Mouse (Mus musculus): ENCODE data around the gene Poc1b. TPM values are rescaled to one million over a fixed set of nuclear protein-coding genes. Genes with fewer than 3 reads are reported as not detected.

Gene Poc1b
- polyA plus RNA-seq, 1 experiment = 0.49 TPM

DNA sequence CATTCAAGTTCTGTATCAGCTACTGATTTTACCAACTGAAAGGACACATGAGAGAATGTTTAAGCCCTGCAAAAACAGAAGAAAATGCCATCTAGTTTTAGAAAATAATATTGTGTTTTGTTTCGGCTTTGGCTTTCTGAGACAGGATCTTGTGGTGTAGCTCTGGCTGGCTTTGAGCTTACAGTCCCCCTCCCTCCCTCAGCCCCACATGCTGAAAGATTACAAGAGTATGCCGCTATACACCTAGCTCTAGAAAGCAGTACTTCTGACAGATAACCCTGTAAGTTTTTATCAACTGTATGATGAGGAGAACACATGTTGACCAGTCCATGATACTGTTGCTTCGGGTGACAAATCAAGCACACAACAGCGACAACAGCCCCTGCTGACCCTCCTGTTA lies 12.6 kb downstream of the Poc1b start:
- TF ChIP-seq GATA1 (IDR thresholded peaks at IDR 0.05; ENCODE audit: low read length) (no peak), TAL1 (IDR thresholded peaks at IDR 0.05; ENCODE audit: low read length) (no peak)

DNA sequence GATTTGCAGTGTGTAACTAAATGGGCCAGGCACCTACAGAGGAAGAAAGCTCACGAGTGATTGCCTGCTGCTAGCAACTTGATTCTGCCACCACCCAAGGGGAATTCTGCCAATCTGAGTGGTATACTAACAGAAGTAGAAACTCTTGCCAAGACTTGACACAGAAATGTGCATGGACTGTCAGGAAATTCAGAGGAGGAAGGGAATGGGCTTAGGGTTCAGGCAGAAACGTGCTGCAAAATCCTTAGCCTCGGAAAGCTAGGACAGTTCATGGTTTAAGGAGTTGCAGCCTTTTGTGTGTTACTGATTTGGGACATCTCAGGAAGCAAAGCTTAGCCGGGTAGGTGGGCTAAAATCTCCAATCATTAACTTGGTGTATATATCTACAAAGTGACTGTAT lies 19.4 kb downstream of the Poc1b start, which contains the start of gene Phxr2:
Gene Phxr2, minus strand, starts transcription at position 101 of the 400 bp plus-strand sequence.
- Histone ChIP-seq H3K9me3 (ENCODE audit: control insufficient read depth, low read length) (no peaks in the 10 kb centered on the region), H3K36me3 (ENCODE audit: control insufficient read depth) (peaks cover 19% of the 10 kb centered on the region), H3K4me1 (ENCODE audit: control insufficient read depth) (no peaks in the 10 kb centered on the region), H3K27me3 (ENCODE audit: control insufficient read depth) (no peaks in the 10 kb centered on the region), H3K4me3 (replicated peaks) (no peak within 1 kb of the TSS)
- no peak for TF ChIP-seq TAL1 (IDR thresholded peaks at IDR 0.05; ENCODE audit: low read length)
- TF ChIP-seq GATA1 (IDR thresholded peaks at IDR 0.05; ENCODE audit: low read length) = no peak

More for the DNA sequence above, 12.6 kb downstream of the Poc1b start:
- Histone ChIP-seq H3K4me1 (ENCODE audit: control insufficient read depth) (peaks cover 5% of the 10 kb centered on the region), H3K4me3 (replicated peaks) (no peak overlapping the region), H3K9me3 (ENCODE audit: control insufficient read depth, low read length) (no peaks in the 10 kb centered on the region), H3K36me3 (ENCODE audit: control insufficient read depth) (no peaks in the 10 kb centered on the region), H3K27me3 (ENCODE audit: control insufficient read depth) (no peaks in the 10 kb centered on the region)

DNA sequence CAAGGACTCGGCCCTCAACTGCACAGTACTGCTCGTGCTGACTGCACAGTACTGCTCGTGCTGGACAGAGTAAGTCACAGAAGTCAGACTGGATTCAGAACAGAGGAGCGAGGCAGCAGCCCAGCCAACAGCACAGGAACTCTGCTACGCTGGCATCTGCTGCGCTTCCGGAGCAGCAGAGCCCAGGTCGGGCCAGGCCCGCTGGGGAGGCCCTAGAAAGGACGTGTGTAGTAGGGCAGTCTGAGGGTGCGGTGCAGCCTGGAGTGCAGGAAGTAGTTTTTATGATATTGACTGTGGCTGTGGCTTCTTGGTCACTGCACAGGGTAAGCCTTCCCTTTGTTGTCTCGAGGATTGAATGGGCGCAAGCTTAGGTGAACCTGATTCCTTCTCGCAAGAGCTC lies 20.1 kb downstream of the Poc1b start:
- Histone ChIP-seq H3K9me3 (ENCODE audit: control insufficient read depth, low read length) (no peaks in the 10 kb centered on the region), H3K4me1 (ENCODE audit: control insufficient read depth) (no peaks in the 10 kb centered on the region), H3K27me3 (ENCODE audit: control insufficient read depth) (no peaks in the 10 kb centered on the region), H3K4me3 (replicated peaks) (no peak overlapping the region), H3K36me3 (ENCODE audit: control insufficient read depth) (peaks cover 21% of the 10 kb centered on the region)
- no peak for TF ChIP-seq GATA1 (IDR thresholded peaks at IDR 0.05; ENCODE audit: low read length)
- TF ChIP-seq TAL1 (IDR thresholded peaks at IDR 0.05; ENCODE audit: low read length) = no peak

DNA sequence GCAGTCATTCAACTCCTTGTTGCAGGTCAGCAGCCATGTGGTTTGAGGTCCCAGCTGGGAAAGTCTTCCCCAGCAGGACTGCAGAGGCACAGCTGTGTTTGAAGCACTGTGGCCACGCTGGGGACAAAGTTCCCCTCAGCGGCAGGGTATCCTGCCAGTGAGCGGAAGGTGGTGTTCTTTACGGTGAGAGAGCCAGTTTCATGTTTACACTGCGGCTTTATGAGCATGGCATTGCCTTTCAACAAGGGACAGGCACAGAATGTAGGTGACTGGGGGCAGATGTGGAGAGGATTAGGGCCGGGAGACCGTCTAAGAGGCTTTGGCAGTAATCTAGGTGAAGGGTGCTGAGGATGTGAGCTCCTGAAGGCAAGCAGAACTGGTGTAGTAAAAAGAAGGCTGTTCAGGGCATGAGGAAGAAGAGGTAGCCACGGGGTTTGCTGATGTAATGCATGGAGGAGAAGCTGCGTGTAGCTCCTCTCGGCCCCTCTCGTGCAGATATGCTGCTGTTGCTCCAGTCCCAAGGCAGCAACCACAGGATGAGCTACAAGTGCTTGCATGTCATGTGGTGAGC lies 20.9 kb downstream of the Poc1b start:
- no peak overlapping the region for H3K4me3 ChIP-seq (replicated peaks)

DNA sequence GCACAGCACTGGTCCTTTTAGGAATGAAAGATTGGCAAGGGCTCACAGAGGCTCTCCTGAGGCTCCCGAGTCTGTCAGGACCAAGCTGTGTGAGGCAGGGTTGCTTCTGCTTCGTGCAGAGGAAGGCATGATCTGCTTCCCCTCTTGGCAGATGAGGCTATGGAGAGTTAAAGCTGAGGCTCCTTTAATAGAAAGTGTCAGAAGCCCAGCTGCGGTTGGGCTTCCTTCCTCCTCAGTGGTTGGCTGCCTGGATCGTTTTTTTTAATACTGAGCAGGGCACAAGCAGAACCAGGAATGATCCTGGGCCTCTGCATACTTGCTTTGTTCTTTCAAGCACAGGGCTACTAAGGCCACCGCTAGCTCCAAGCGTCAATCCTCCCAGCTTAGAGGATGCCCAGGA lies 23.8 kb downstream of the Poc1b start:
- Histone ChIP-seq H3K36me3 (ENCODE audit: control insufficient read depth) (peaks cover 23% of the 10 kb centered on the region), H3K9me3 (ENCODE audit: control insufficient read depth, low read length) (no peaks in the 10 kb centered on the region), H3K4me1 (ENCODE audit: control insufficient read depth) (no peaks in the 10 kb centered on the region), H3K4me3 (replicated peaks) (no peak overlapping the region), H3K27me3 (ENCODE audit: control insufficient read depth) (no peaks in the 10 kb centered on the region)
- no peak for TF ChIP-seq GATA1 (IDR thresholded peaks at IDR 0.05; ENCODE audit: low read length)
- TF ChIP-seq TAL1 (IDR thresholded peaks at IDR 0.05; ENCODE audit: low read length) = no peak

More for the DNA sequence above, 20.9 kb downstream of the Poc1b start:
- no peaks in the 10 kb centered on the region for H3K27me3 ChIP-seq (ENCODE audit: control insufficient read depth)
- TF ChIP-seq TAL1 (IDR thresholded peaks at IDR 0.05; ENCODE audit: low read length) = no peak
- no peak for TF ChIP-seq GATA1 (IDR thresholded peaks at IDR 0.05; ENCODE audit: low read length)
- H3K9me3 ChIP-seq (ENCODE audit: control insufficient read depth, low read length) = no peaks in the 10 kb centered on the region
- peaks cover 23% of the 10 kb centered on the region for H3K36me3 ChIP-seq (ENCODE audit: control insufficient read depth)
- no peaks in the 10 kb centered on the region for H3K4me1 ChIP-seq (ENCODE audit: control insufficient read depth)

DNA sequence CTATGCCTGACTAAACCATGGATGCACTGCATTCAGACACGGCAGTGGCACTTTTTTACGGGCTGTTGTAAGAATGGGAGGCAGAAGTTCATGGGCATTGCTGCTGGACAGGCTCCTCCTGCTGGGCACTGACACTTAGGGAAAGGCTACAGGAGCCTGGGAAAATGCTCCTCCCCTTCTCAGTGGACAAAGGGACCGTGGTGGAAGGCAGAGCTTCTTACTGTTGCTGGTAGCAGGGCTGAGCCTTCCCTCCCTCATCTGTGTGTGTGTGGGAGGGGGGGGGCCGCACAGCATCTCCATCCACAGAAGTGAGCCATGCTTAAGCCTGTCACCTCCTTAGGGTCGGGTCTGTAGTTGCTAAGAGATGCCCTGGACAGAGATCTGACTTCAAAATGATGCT lies 24.5 kb downstream of the Poc1b start:
- TF ChIP-seq TAL1 (IDR thresholded peaks at IDR 0.05; ENCODE audit: low read length) = no peak
- TF ChIP-seq GATA1 (IDR thresholded peaks at IDR 0.05; ENCODE audit: low read length) = no peak
- peaks cover 20% of the 10 kb centered on the region for H3K36me3 ChIP-seq (ENCODE audit: control insufficient read depth)
- no peak overlapping the region for H3K4me3 ChIP-seq (replicated peaks)
- H3K27me3 ChIP-seq (ENCODE audit: control insufficient read depth) = no peaks in the 10 kb centered on the region
- H3K9me3 ChIP-seq (ENCODE audit: control insufficient read depth, low read length) = no peaks in the 10 kb centered on the region
- H3K4me1 ChIP-seq (ENCODE audit: control insufficient read depth) = no peaks in the 10 kb centered on the region

DNA sequence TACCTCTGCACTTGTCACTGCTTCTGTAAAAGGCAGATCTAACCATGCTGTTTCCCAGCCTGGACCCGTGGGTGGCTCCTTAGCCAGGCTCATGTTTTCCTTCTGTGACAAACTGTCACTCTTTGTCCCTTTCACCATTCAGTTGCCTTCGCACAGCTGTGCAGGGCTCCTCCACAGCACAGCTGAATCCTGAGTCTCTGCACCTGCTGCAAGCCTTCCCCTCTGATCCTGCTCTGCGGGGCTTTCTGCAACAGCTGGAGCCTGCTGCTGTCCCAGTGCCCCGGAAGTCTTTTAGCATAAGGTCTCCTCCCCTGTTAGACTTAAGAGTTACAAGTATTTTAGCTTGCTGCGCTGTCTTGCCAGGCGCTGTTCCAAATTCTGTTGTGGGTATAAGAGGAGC lies 25.4 kb downstream of the Poc1b start:
- H3K9me3 ChIP-seq (ENCODE audit: control insufficient read depth, low read length) = no peaks in the 10 kb centered on the region
- no peak overlapping the region for H3K4me3 ChIP-seq (replicated peaks)
- H3K27me3 ChIP-seq (ENCODE audit: control insufficient read depth) = no peaks in the 10 kb centered on the region
- H3K36me3 ChIP-seq (ENCODE audit: control insufficient read depth) = peaks cover 16% of the 10 kb centered on the region
- TF ChIP-seq TAL1 (IDR thresholded peaks at IDR 0.05; ENCODE audit: low read length) (no peak), GATA1 (IDR thresholded peaks at IDR 0.05; ENCODE audit: low read length) (no peak)
- H3K4me1 ChIP-seq (ENCODE audit: control insufficient read depth) = no peaks in the 10 kb centered on the region

DNA sequence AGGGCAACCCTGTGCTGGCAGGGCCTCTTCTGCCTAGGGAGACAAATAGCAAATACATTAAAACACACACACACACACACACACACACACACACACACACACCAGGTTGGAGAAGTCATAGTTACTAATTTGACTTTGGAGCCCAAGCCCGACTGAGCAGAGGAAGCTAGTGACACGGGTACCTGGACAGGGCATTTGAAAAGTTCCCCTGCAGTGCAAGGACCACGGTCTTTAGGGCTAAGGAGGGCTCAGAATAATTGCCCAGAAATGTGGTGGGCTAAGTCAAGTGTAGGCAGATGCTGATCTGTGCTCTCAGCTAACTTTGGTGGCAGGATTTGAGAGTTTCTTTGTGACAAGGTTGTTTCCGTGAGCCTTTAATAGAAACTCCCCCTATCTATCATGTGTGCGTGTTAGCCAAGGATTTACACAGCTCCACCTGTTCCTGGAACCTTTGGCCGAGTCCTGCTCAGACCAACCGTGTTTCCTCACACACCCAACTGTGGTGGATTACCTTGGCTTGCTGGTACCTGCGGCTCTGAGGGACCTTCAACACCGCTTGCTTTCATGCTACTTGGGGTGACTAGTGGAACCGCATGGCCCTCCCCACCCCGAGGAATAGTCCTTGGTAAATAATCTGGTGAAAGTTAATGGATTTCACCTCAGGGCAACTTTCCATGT lies 25.9 kb downstream of the Poc1b start:
- Histone ChIP-seq H3K27me3 (ENCODE audit: control insufficient read depth) (no peaks in the 10 kb centered on the region), H3K9me3 (ENCODE audit: control insufficient read depth, low read length) (no peaks in the 10 kb centered on the region), H3K36me3 (ENCODE audit: control insufficient read depth) (peaks cover 16% of the 10 kb centered on the region), H3K4me1 (ENCODE audit: control insufficient read depth) (no peaks in the 10 kb centered on the region), H3K4me3 (replicated peaks) (no peak overlapping the region)
- TF ChIP-seq TAL1 (IDR thresholded peaks at IDR 0.05; ENCODE audit: low read length) (no peak), GATA1 (IDR thresholded peaks at IDR 0.05; ENCODE audit: low read length) (no peak)

DNA sequence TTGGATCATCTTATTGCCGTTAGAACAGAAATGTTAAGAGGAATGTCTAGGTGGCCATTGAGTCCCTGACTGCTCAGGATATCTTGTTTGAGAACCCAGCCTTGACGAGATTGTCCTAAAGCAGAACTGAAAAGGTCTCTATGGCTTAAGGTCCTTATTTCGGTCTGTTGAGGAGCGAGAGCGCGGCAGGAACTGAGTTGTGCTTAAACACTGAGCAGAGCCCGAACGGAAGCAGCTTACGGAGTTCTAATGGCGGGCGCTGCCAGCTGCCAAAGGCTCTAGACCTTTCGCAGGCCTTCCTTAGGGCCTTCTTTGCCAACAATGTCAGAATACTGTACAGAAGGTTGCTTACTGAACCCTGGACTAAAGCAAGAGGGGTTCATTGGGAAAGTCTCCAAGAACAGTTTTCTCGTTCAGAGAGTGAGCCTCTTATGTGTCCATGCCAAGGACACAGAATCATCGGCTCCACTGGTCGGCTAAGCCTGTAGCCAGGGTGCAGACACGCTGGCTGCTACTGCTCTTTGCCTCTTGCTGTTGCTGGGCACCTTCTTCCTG lies 26.6 kb downstream of the Poc1b start:
- Histone ChIP-seq H3K27me3 (ENCODE audit: control insufficient read depth) (no peaks in the 10 kb centered on the region), H3K4me3 (replicated peaks) (no peak overlapping the region), H3K4me1 (ENCODE audit: control insufficient read depth) (no peaks in the 10 kb centered on the region), H3K9me3 (ENCODE audit: control insufficient read depth, low read length) (no peaks in the 10 kb centered on the region), H3K36me3 (ENCODE audit: control insufficient read depth) (peaks cover 16% of the 10 kb centered on the region)
- TF ChIP-seq TAL1 (IDR thresholded peaks at IDR 0.05; ENCODE audit: low read length) (no peak), GATA1 (IDR thresholded peaks at IDR 0.05; ENCODE audit: low read length) (no peak)
